Mouse (Mus musculus) erythroblast, adult 5-6 weeks (primary cell): ENCODE data around the gene Olfr1335. TPM values are rescaled to one million over a fixed set of nuclear protein-coding genes. Genes with fewer than 3 reads are reported as not detected.
"Not testable (repeated sequence)": the region's sequence is repeated elsewhere in the genome, so short reads cannot be mapped to it uniquely, and the experiment has no call there.

Experiments used
- ATAC-seq: replicated peaks from 2 replicates; pipeline ENCODE4 v1.8.0; 2016; ENCODE audit warnings: moderate number of reproducible peaks, mild to moderate bottlenecking, moderate TSS enrichment, inconsistent platforms; ENCODE audit not compliant: poor library complexity, low FRiP score, severe bottlenecking
- total RNA-seq, 2 experiments: library from RNA; stranded (forward) in 1 of 2; stranded (reverse) in 1 of 2; fragments of 150-400 nt in 1 of 2; fragments of 200-764, 138-1000 nt in 1 of 2; gene quantifications; 2 replicates each; pipeline versions ENCODE4 v1.2.3 to v1.2.4; 2015 to 2017; ENCODE audit warnings: low replicate concordance in 2 of 2

The Olfr1335 gene
- not detected in 2 replicates for total RNA-seq (2015; ENCODE audit: low replicate concordance)
- total RNA-seq (2017; ENCODE audit: low replicate concordance) = not detected in 2 replicates

DNA sequence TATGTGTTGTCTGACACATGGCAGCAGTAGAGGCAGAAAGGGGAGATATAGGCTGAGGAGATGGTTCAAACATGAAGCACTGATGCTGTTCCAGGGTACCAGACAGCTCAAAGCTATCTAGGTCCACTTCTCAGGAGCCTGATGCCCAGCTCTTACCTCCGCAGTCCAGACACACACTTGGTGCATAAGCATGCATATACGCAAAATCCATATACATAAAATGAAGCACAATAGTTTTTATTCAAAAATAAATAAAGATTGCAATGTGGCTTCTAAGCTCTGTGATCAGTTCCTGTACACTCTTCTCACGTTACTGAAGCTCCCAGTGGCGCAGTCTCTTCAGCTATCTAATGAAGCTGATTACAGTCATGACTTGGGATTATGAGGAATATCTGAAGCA is at the start of gene Olfr1335:
Olfr1335 (minus strand) TSS at position 101 of the 400 bp plus-strand sequence.
- ATAC-seq = no peak

DNA sequence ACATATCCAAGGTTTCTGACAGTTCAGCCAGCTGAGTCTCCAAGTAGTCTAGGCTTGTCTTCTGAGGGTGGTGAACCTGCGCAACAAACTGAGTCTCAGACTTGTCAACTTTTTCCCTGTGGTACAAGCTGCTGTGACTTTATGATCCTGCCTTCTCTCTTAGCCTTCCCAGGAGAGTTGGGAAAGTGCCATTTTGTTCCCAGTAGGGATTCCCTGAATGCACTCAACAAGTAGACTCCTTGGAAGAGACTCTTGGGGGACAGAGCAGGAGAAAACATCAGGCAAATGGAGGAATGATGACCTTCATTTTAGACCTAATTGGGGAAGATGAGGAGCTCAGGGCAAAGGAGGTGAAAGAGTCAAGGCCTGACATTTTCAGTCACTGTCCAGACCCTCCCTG is 26.4 kb upstream of the Olfr1335 start, which contains the start of gene Olfr1333:
Olfr1333 (minus strand) TSS at position 101 of the 400 bp plus-strand sequence.
- ATAC-seq = no peak

DNA sequence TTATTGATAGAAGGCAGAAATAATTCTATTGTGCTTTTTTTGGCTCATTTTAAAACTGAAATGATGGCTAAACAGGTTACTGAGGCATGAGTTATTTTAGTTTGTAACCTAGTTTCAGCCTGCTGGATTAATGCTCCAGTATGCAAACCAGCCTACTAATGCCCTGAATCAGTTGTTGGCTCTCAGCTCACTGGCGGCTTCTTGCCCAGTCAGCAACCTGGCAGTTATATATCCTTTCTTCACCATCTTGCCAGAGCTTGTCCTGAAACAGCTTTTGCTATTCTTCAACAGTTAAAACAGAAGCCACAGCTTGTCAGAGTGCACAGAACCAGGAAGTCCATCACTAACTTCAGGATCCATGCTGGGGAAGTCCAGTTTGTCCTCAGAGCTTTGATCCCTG is 9.2 kb upstream of the Olfr1335 start:
- no peak for ATAC-seq

DNA sequence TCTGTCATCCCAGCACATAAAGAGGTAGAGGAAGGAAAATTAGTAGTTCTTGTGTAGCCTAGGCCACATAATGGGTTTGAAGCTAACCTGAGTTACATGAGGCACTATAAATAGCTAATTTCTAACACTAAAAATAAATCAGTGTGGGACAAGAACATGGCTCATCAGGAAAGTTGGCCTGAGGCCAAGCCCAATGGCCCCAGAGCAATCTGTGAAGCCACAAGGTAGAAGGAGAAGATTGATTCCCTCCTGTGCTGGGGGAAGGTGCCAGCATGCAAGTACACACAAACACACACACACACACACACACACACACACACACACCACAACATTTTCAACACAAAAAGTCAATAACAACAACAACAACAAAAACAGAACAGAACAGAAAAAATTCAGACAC is 16.9 kb downstream of the Olfr1335 start:
- ATAC-seq = not testable (repeated sequence)

DNA sequence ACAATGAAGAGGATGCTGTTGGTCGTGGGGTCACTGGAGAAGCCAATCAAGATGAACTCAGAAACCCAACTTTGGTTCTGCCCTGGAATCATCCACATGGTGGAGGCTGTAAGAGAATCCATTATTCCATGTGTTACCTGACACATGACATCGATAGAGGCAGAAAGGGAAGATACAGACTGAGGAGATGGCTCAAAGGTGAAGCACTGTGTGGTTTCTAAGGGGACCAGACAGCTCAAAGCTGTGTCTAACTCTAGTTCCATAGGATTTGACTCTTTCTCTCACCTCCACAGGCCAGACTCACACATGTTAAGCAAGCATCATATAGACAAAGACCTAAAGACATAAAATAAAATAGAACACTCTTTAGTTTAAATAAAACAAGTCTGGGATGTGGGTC is 27.3 kb downstream of the Olfr1335 start, which contains the start of gene Olfr1337:
Olfr1337 (minus strand) TSS at position 101 of the 400 bp plus-strand sequence.
- ATAC-seq = no peak

Other genes starting within 250 kb of the Olfr1335 start
- gene Cfap57, start 189.2 kb downstream of the Olfr1335 start, total RNA-seq (2015; ENCODE audit: low replicate concordance) = 0.63 TPM in 1 of 2 replicates, not detected in the other
- gene Cfap57, start 189.2 kb downstream of the Olfr1335 start, total RNA-seq (2017; ENCODE audit: low replicate concordance) = 0.51 and 0.84 TPM in 2 replicates
- 28.4 and 35.1 TPM in 2 replicates for gene Ebna1bp2, start 189.1 kb downstream of the Olfr1335 start, total RNA-seq (2015; ENCODE audit: low replicate concordance)
- 12.6 and 20.6 TPM in 2 replicates for gene Ebna1bp2, start 189.1 kb downstream of the Olfr1335 start, total RNA-seq (2017; ENCODE audit: low replicate concordance)
- not detected in 2 replicates for gene Olfr62, start 151.0 kb downstream of the Olfr1335 start, total RNA-seq (2015; ENCODE audit: low replicate concordance)
- gene Olfr62, start 151.0 kb downstream of the Olfr1335 start, total RNA-seq (2017; ENCODE audit: low replicate concordance) = not detected in 2 replicates
- not detected in 2 replicates for gene Olfr1342, start 117.2 kb downstream of the Olfr1335 start, total RNA-seq (2015; ENCODE audit: low replicate concordance)
- gene Olfr1342, start 117.2 kb downstream of the Olfr1335 start, total RNA-seq (2017; ENCODE audit: low replicate concordance) = not detected in 2 replicates
- not detected in 2 replicates for gene Olfr1341, start 106.4 kb downstream of the Olfr1335 start, total RNA-seq (2015; ENCODE audit: low replicate concordance)
- not detected in 2 replicates for gene Olfr1341, start 106.4 kb downstream of the Olfr1335 start, total RNA-seq (2017; ENCODE audit: low replicate concordance)
- gene Olfr1340, start 89.8 kb downstream of the Olfr1335 start, total RNA-seq (2015; ENCODE audit: low replicate concordance) = not detected in 2 replicates
- gene Olfr1340, start 89.8 kb downstream of the Olfr1335 start, total RNA-seq (2017; ENCODE audit: low replicate concordance) = not detected in 2 replicates
- not detected in 2 replicates for gene Olfr1339, start 77.8 kb downstream of the Olfr1335 start, total RNA-seq (2015; ENCODE audit: low replicate concordance)
- not detected in 2 replicates for gene Olfr1339, start 77.8 kb downstream of the Olfr1335 start, total RNA-seq (2017; ENCODE audit: low replicate concordance)
- not detected in 2 replicates for gene Olfr1338, start 51.2 kb downstream of the Olfr1335 start, total RNA-seq (2015; ENCODE audit: low replicate concordance)
- not detected in 2 replicates for gene Olfr1338, start 51.2 kb downstream of the Olfr1335 start, total RNA-seq (2017; ENCODE audit: low replicate concordance)
- not detected in 2 replicates for gene Olfr1337, start 27.4 kb downstream of the Olfr1335 start, total RNA-seq (2015; ENCODE audit: low replicate concordance)
- gene Olfr1337, start 27.4 kb downstream of the Olfr1335 start, total RNA-seq (2017; ENCODE audit: low replicate concordance) = not detected in 2 replicates
- not detected in 2 replicates for gene Olfr1333, start 26.3 kb upstream of the Olfr1335 start, total RNA-seq (2015; ENCODE audit: low replicate concordance)
- not detected in 2 replicates for gene Olfr1333, start 26.3 kb upstream of the Olfr1335 start, total RNA-seq (2017; ENCODE audit: low replicate concordance)
- gene Olfr1331, start 54.7 kb upstream of the Olfr1335 start, total RNA-seq (2015; ENCODE audit: low replicate concordance) = not detected in 2 replicates
- not detected in 2 replicates for gene Olfr1331, start 54.7 kb upstream of the Olfr1335 start, total RNA-seq (2017; ENCODE audit: low replicate concordance)
- gene Olfr1330, start 78.7 kb upstream of the Olfr1335 start, total RNA-seq (2015; ENCODE audit: low replicate concordance) = not detected in 2 replicates
- gene Olfr1330, start 78.7 kb upstream of the Olfr1335 start, total RNA-seq (2017; ENCODE audit: low replicate concordance) = not detected in 2 replicates
- gene Olfr1329, start 107.5 kb upstream of the Olfr1335 start, total RNA-seq (2015; ENCODE audit: low replicate concordance) = not detected in 2 replicates
- gene Olfr1329, start 107.5 kb upstream of the Olfr1335 start, total RNA-seq (2017; ENCODE audit: low replicate concordance) = not detected in 2 replicates
- not detected in 2 replicates for gene Olfr1328, start 128.7 kb upstream of the Olfr1335 start, total RNA-seq (2015; ENCODE audit: low replicate concordance)
- not detected in 2 replicates for gene Olfr1328, start 128.7 kb upstream of the Olfr1335 start, total RNA-seq (2017; ENCODE audit: low replicate concordance)
- gene Lao1, start 151.6 kb upstream of the Olfr1335 start, total RNA-seq (2015; ENCODE audit: low replicate concordance) = not detected in 2 replicates
- not detected in 2 replicates for gene Lao1, start 151.6 kb upstream of the Olfr1335 start, total RNA-seq (2017; ENCODE audit: low replicate concordance)